Mouse (Mus musculus) midbrain, embryonic 13.5 days (tissue): ENCODE measurements around the gene Lman2l. TPM values are rescaled to one million over a fixed set of nuclear protein-coding genes. Genes with fewer than 3 reads are reported as not detected.

Experiments used
- ATAC-seq: fragments of 200-750 bp; cut with Nextera tagmentation; 2 replicates; pipeline ENCODE4 v1.8.0; 2017; ENCODE audit warnings: mild to moderate bottlenecking, moderate TSS enrichment, moderate library complexity
- H3K27ac ChIP-seq: fragments of 300-500 bp; sonication (generic); 2 replicates; pipeline ENCODE4 v1.5.1; 2015; ENCODE audit warnings: inconsistent platforms, mild to moderate bottlenecking, moderate library complexity
- H3K27me3 ChIP-seq: fragments of 300-500 bp; sonication (generic); 2 replicates; pipeline ENCODE4 v1.6.1; 2015; ENCODE audit warnings: mild to moderate bottlenecking, inconsistent platforms
- H3K36me3 ChIP-seq: fragments of 300-500 bp; sonication (generic); 2 replicates; pipeline ENCODE4 v1.6.1; 2015; ENCODE audit warnings: mild to moderate bottlenecking, inconsistent platforms
- H3K4me1 ChIP-seq: fragments of 300-500 bp; sonication (generic); replicated peaks from 2 replicates; pipeline ENCODE4 v1.6.1; 2015; ENCODE audit warnings: inconsistent platforms
- H3K4me2 ChIP-seq: fragments of 300-500 bp; sonication (generic); replicated peaks from 2 replicates; pipeline ENCODE4 v1.6.1; 2015; ENCODE audit warnings: moderate library complexity, mild to moderate bottlenecking, inconsistent platforms
- H3K4me3 ChIP-seq: fragments of 300-500 bp; sonication (generic); replicated peaks from 2 replicates; pipeline ENCODE4 v1.5.1; 2015; ENCODE audit warnings: mild to moderate bottlenecking, inconsistent platforms
- H3K9ac ChIP-seq: fragments of 300-500 bp; sonication (generic); replicated peaks from 2 replicates; pipeline ENCODE4 v1.6.1; 2015; ENCODE audit warnings: mild to moderate bottlenecking, inconsistent platforms
- H3K9me3 ChIP-seq: fragments of 300-500 bp; sonication (generic); 2 replicates; pipeline ENCODE4 v1.6.1; 2016; ENCODE audit warnings: mild to moderate bottlenecking, inconsistent platforms
- WGBS: fragments of 180-500 bp; shearing (Covaris S2); methylation state at CpG from one replicate; pipeline ENCODE4 v1.1.7; 2015; 5-methylcytosine and 5-hydroxymethylcytosine counted together
- polyA plus RNA-seq: library from polyadenylated mRNA; unstranded; fragments of >200 nt; fragmentation: Nextera tagmentation; extraction: Ambion mirVana; gene quantifications from 2 replicates; pipeline ENCODE4 v1.2.1, GENCODE M21; 2015

The Lman2l gene
- polyA plus RNA-seq, 1 experiment from 2014 or later: 72.1 TPM

DNA sequence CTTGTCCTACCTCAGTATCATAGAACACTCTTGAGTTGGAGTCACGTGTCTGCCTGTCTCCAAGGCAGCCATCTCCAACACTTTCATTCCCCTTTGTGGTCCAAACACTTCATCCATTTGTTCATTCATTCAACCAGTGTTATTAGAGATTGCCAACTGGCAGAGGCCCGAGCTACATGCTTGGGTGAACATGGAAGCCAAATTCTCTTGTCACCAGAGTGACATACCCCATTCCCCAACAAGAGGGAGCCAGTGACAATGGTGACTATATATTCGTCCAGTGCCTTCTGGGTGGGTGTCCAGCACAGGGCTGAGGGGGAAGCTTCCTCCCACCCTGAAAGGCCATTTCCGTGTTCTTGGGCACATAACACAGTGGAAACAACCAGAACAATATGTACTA, 65.5 kb downstream of the Lman2l start:
- no peak overlapping the region for H3K27ac ChIP-seq

GRCm38 (mm10) chr1:36378880-36379279, 66.2 kb downstream of the Lman2l start:
- Histone ChIP-seq H3K4me1 (no peaks in the 10 kb centered on the region), H3K4me2 (no peak overlapping the region), H3K27ac (no peak overlapping the region), H3K4me3 (no peak overlapping the region), H3K9me3 (no peaks in the 10 kb centered on the region), H3K36me3 (no peaks in the 10 kb centered on the region), H3K27me3 (no peaks in the 10 kb centered on the region), H3K9ac (no peak overlapping the region)
- WGBS: 74% methylated on average over 6 of the region's 6 CpGs
- no peak for ATAC-seq

More for the DNA sequence above, 65.5 kb downstream of the Lman2l start:
- no peaks in the 10 kb centered on the region for H3K9me3 ChIP-seq
- H3K4me2 ChIP-seq: no peak overlapping the region
- H3K9ac ChIP-seq: no peak overlapping the region
- H3K4me1 ChIP-seq: no peaks in the 10 kb centered on the region
- H3K36me3 ChIP-seq: no peaks in the 10 kb centered on the region
- H3K4me3 ChIP-seq: no peak overlapping the region
- 61% methylated on average over 4 of the region's 4 CpGs for WGBS
- no peaks in the 10 kb centered on the region for H3K27me3 ChIP-seq
- no peak for ATAC-seq

- no peak within 1 kb of the TSS for H3K9ac ChIP-seq
- no peak within 1 kb of the TSS for H3K4me3 ChIP-seq
- WGBS: 79% methylated on average over 10 of the region's 10 CpGs
- H3K27me3 ChIP-seq: no peaks in the 10 kb centered on the region
- H3K9me3 ChIP-seq: no peaks in the 10 kb centered on the region
- peaks cover 11% of the 10 kb centered on the region for H3K4me1 ChIP-seq
- H3K27ac ChIP-seq: no peak within 1 kb of the TSS
- no peaks in the 10 kb centered on the region for H3K36me3 ChIP-seq
- no peak within 1 kb of the TSS for H3K4me2 ChIP-seq
- no peak for ATAC-seq
Observed at GRCm38 (mm10) chr1:36371934-36372845, 72.9 kb downstream of the Lman2l start, which contains the start of gene Fer1l5. TSS of gene Fer1l5 (plus strand) at chr1:36372291.

DNA sequence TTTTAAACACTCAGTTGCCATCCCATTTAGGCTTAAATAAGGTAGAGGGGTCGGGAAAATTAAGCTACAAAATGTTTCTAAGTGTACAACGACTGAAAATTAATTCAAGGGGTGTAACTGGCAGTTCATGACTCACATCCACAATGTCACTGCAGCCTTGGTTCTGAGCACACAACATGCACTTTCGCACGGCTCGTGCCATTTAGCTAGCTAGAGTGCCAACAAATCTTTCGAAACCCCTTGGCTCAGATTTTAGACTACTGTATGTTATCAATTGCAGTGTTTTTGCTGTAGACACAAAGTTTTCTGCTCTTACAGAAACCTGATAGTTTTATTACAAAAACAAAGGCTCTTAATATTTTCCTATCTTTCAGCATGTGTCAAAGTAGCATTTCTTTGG, 74.2 kb downstream of the Lman2l start:
- Histone ChIP-seq H3K27me3 (no peaks in the 10 kb centered on the region), H3K27ac (no peak overlapping the region), H3K9ac (no peak overlapping the region), H3K9me3 (no peaks in the 10 kb centered on the region), H3K4me3 (no peak overlapping the region), H3K4me1 (peaks cover 17% of the 10 kb centered on the region), H3K36me3 (peaks cover 2% of the 10 kb centered on the region; the same call in 1 of the 2 replicates), H3K4me2 (no peak overlapping the region)
- no peak for ATAC-seq
- WGBS: 84% methylated on average over 6 of the region's 6 CpGs

Other genes starting within 250 kb of the Lman2l start
- gene Uggt1, start 200.6 kb downstream of the Lman2l start, polyA plus RNA-seq: 49.9 and 53.7 TPM in 2 replicates
- 0.67 and 0.85 TPM in 2 replicates for gene Neurl3, start 170.6 kb downstream of the Lman2l start, polyA plus RNA-seq
- gene Arid5a, start 137.5 kb downstream of the Lman2l start, polyA plus RNA-seq: 2.3 and 2.4 TPM in 2 replicates
- gene Kansl3, start 76.1 kb downstream of the Lman2l start, polyA plus RNA-seq: 40.6 and 41.9 TPM in 2 replicates
- 1.9 and 2.5 TPM in 2 replicates for gene Fer1l5, start 73.0 kb downstream of the Lman2l start, polyA plus RNA-seq
- gene Cnnm4, start 26.3 kb upstream of the Lman2l start, polyA plus RNA-seq: 8.8 and 10.0 TPM in 2 replicates
- gene Cnnm3, start 66.6 kb upstream of the Lman2l start, polyA plus RNA-seq: 4.2 and 4.8 TPM in 2 replicates
- 16.1 and 19.0 TPM in 2 replicates for gene Ankrd23, start 91.6 kb upstream of the Lman2l start, polyA plus RNA-seq
- gene Gm42417, start 94.2 kb upstream of the Lman2l start, polyA plus RNA-seq: not detected in 2 replicates
- 22.1 and 22.3 TPM in 2 replicates for gene Ankrd39, start 102.2 kb upstream of the Lman2l start, polyA plus RNA-seq
- 33.4 and 35.4 TPM in 2 replicates for gene Sema4c, start 113.1 kb upstream of the Lman2l start, polyA plus RNA-seq
- not detected in 2 replicates for gene Fam178b, start 237.9 kb upstream of the Lman2l start, polyA plus RNA-seq
- 576 and 579 TPM in 2 replicates for gene Cox5b, start 246.2 kb upstream of the Lman2l start, polyA plus RNA-seq